Mouse (Mus musculus): ENCODE data around the gene Gm128. TPM values are rescaled to one million over a fixed set of nuclear protein-coding genes. Genes with fewer than 3 reads are reported as not detected.
"Not testable (repeated sequence)": the region's sequence is repeated elsewhere in the genome, so short reads cannot be mapped to it uniquely, and the experiment has no call there.

The Gm128 gene
- polyA plus RNA-seq, 1 experiment, result 0.23 TPM

- Histone ChIP-seq H3K4me3 (ENCODE audit: insufficient read depth, low read length) (peak overlapping the region; percentile 77), H3K4me1 (ENCODE audit: control insufficient read depth, insufficient read depth, low read length) (peaks cover 10% of the 10 kb centered on the region), H3K27ac (ENCODE audit: insufficient read depth, low read length) (no peak overlapping the region; the same call in 1 of the 2 replicates)
- no peak for TF ChIP-seq POLR2A (IDR thresholded peaks at IDR 0.05; ENCODE audit: extremely low read depth, insufficient read depth, low read length)
- no peak for TF ChIP-seq CTCF (IDR thresholded peaks at IDR 0.05; ENCODE audit: extremely low read depth, insufficient read depth, low read length)
These were observed 14.2 kb downstream of the Gm128 start for GRCm38 (mm10) chr3:95227214-95227613.

DNA sequence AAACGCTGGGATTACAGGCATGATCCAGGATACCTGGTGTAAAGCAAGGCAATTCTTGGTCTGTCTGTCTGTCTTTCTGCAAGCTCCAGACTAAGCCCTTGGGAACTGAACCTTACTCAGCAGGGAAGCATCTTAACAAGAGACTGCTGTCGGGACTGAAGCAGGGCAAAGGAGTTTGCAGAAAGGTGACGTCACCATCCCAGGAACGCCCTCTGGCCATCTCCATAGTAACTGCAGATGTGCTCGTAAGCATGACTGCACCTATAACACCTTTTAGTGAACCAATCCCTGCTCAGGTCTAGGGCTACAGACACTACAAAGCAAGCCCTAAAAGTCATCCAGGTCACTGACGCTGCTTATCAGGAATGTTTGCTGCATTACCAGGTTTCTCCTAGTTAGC is 17.1 kb downstream of the Gm128 start:
- H3K27ac ChIP-seq (ENCODE audit: insufficient read depth, low read length), result no peak overlapping the region

DNA sequence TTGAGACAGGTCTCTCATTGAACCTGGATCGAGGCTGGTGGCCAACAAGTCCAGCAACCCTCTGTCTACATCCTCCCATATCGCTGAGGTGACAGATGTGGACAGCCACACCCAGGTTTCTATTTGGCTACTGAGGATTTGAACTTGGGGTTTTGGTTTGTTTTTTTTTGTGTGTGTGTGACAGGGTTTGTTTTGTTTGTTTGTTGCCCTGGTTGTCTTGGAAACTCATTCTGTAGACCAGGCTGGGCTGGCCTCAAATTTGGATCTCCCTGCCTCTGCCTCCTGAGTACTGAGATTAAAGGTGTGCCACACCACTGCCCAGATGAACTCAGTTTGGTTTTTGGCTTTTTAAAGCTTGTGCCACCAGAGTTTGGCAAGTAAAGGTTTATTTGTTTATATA is 18.4 kb downstream of the Gm128 start:
- no peak overlapping the region for H3K27ac ChIP-seq (ENCODE audit: insufficient read depth, low read length)
- H3K4me3 ChIP-seq (ENCODE audit: insufficient read depth, low read length), result no peak overlapping the region
- TF ChIP-seq POLR2A (IDR thresholded peaks at IDR 0.05; ENCODE audit: extremely low read depth, insufficient read depth, low read length) (no peak), CTCF (IDR thresholded peaks at IDR 0.05; ENCODE audit: extremely low read depth, insufficient read depth, low read length) (no peak)
- H3K4me1 ChIP-seq (ENCODE audit: control insufficient read depth, insufficient read depth, low read length), result peaks cover 2% of the 10 kb centered on the region; the same call in 1 of the 2 replicates

More for the DNA sequence above, 17.1 kb downstream of the Gm128 start:
- TF ChIP-seq CTCF (IDR thresholded peaks at IDR 0.05; ENCODE audit: extremely low read depth, insufficient read depth, low read length) (no peak), POLR2A (IDR thresholded peaks at IDR 0.05; ENCODE audit: extremely low read depth, insufficient read depth, low read length) (0 out of 2 replicates have a peak, but pooled peaks have one; percentile 12)
- H3K4me3 ChIP-seq (ENCODE audit: insufficient read depth, low read length), result peak overlapping the region; percentile 5; the same call in 1 of the 2 replicates
- peaks cover 2% of the 10 kb centered on the region; the same call in 1 of the 2 replicates for H3K4me1 ChIP-seq (ENCODE audit: control insufficient read depth, insufficient read depth, low read length)

GRCm38 (mm10) chr3:95218466-95219137 is 22.8 kb downstream of the Gm128 start:
- H3K27ac ChIP-seq (ENCODE audit: insufficient read depth, low read length), result no peak overlapping the region
- TF ChIP-seq CTCF (IDR thresholded peaks at IDR 0.05; ENCODE audit: extremely low read depth, insufficient read depth, low read length) (no peak), POLR2A (IDR thresholded peaks at IDR 0.05; ENCODE audit: extremely low read depth, insufficient read depth, low read length) (no peak)
- no peak overlapping the region for H3K4me3 ChIP-seq (ENCODE audit: insufficient read depth, low read length)
- H3K4me1 ChIP-seq (ENCODE audit: control insufficient read depth, insufficient read depth, low read length), result no peaks in the 10 kb centered on the region

- TF ChIP-seq CTCF (IDR thresholded peaks at IDR 0.05; ENCODE audit: extremely low read depth, insufficient read depth, low read length), result peak; percentile 50
- peak; percentile 83 for TF ChIP-seq POLR2A (IDR thresholded peaks at IDR 0.05; ENCODE audit: extremely low read depth, insufficient read depth, low read length)
- Histone ChIP-seq H3K4me3 (ENCODE audit: insufficient read depth, low read length) (peak within 1 kb of the TSS; percentile 68), H3K27ac (ENCODE audit: insufficient read depth, low read length) (peak within 1 kb of the TSS; percentile 83), H3K4me1 (ENCODE audit: control insufficient read depth, insufficient read depth, low read length) (no peaks in the 10 kb centered on the region)
These were observed 23.9 kb downstream of the Gm128 start, which contains the start of gene Gabpb2 for GRCm38 (mm10) chr3:95217255-95218134. Gene Gabpb2 (minus strand): TSS chr3:95217916.

DNA sequence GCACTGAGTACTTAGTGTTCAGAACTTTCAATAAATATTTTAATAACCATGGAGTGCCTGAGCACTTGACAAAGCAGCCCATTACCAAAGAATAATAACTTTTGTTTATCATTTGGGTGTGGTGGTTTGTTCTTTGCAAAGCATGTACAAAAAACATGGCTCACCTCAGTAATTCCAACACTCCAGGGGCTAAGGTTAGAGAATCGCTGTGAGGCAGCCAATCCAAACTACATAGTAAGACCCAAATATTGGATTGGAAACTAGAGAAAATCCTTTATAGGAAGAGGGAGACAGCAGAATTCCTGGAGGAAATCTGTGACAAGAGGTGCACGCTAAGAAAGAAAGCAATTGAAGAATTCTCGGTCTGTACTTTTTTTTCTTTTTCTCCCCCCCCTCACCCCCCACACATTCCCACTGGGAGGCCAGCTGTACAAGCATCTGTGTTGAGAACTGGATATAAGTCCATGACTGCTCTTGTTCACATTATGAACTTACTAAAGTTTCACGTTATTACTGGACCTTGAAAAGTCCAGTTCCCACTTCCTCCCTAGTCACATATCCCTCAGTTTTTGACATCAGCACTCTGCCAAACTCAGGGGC is 24.6 kb downstream of the Gm128 start:
- Histone ChIP-seq H3K4me1 (ENCODE audit: control insufficient read depth, insufficient read depth, low read length) (no peaks in the 10 kb centered on the region), H3K27ac (ENCODE audit: insufficient read depth, low read length) (peak overlapping the region; percentile 15; the same call in 1 of the 2 replicates), H3K4me3 (ENCODE audit: insufficient read depth, low read length) (peak overlapping the region; percentile 68)
- TF ChIP-seq CTCF (IDR thresholded peaks at IDR 0.05; ENCODE audit: extremely low read depth, insufficient read depth, low read length), result no peak

DNA sequence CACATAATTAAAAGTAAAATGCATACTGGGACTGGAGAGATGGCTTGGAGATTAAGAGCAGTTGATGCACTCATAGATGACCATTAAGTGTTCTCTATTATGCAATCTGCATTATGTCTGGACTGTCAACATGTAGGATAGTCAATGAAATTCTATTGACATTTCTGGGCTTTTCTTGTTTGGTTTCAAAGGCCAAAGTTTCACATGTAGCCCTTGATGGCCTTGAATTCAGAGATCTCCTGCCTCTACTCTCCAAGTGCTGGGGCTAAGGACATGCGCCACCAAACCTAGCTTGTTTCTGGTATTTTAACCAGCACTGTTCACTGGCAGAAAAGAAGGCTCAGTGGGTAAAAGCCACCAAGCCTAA is 27.8 kb downstream of the Gm128 start:
- no peak overlapping the region for H3K4me3 ChIP-seq (ENCODE audit: insufficient read depth, low read length)
- TF ChIP-seq POLR2A (IDR thresholded peaks at IDR 0.05; ENCODE audit: extremely low read depth, insufficient read depth, low read length) (no peak), CTCF (IDR thresholded peaks at IDR 0.05; ENCODE audit: extremely low read depth, insufficient read depth, low read length) (no peak)
- no peaks in the 10 kb centered on the region for H3K4me1 ChIP-seq (ENCODE audit: control insufficient read depth, insufficient read depth, low read length)
- H3K27ac ChIP-seq (ENCODE audit: insufficient read depth, low read length), result no peak overlapping the region

GRCm38 (mm10) chr3:95212889-95213608 is 28.3 kb downstream of the Gm128 start:
- H3K4me1 ChIP-seq (ENCODE audit: control insufficient read depth, insufficient read depth, low read length); H3K27ac ChIP-seq (ENCODE audit: insufficient read depth, low read length); H3K4me3 ChIP-seq (ENCODE audit: insufficient read depth, low read length): not testable (repeated sequence)

GRCm38 (mm10) chr3:95210585-95210984 is 30.8 kb downstream of the Gm128 start:
- Histone ChIP-seq H3K27ac (ENCODE audit: insufficient read depth, low read length) (no peak overlapping the region), H3K4me3 (ENCODE audit: insufficient read depth, low read length) (no peak overlapping the region), H3K4me1 (ENCODE audit: control insufficient read depth, insufficient read depth, low read length) (no peaks in the 10 kb centered on the region)
- no peak for TF ChIP-seq POLR2A (IDR thresholded peaks at IDR 0.05; ENCODE audit: extremely low read depth, insufficient read depth, low read length)
- no peak for TF ChIP-seq CTCF (IDR thresholded peaks at IDR 0.05; ENCODE audit: extremely low read depth, insufficient read depth, low read length)
